Mouse (Mus musculus): ENCODE results near the gene Sars2. TPM values are rescaled to one million over a fixed set of nuclear protein-coding genes. Genes with fewer than 3 reads are reported as not detected.

Sars2 gene
- polyA plus RNA-seq, 1 experiment from 2014 or later, result 20.8 TPM

DNA sequence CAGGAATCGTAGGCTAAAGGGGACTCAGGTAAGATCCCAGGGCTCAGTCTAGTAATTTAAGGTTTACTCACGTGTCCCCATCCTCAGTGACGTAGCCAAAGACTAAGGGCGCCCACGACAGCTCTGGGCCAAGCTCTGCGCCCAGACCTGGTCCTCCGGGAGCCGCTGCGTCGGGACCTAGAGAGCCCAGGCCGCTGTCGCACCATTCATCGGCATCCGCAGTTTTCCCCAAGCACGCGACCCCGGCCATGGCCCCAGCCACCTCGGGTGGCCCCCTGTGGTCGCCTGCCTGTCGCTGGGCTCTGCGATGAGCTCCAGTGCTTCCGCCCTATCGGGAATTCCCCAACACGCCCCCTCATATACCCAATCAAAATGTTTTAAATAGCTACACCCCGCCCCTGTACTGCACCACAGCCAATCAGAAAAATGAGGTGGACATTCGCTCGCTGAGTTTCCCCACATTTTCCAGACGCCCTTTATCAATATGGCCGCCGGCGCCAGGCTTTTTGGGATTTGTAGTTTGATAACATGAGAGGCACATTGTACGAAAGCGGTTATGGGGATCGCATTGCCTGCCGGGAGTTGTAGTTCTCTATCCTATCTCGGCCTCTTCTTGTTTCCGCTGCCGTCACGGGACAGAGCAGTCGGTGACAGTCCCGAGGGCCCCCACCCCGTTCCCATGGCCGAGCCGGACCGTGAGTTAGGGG, 24.5 kb downstream of the Sars2 start, which contains the start of gene Sirt2:
Gene Sirt2 (plus strand): TSS at position 563 of the 707 bp plus-strand sequence.
- Histone ChIP-seq H3K9ac (peak within 1 kb of the TSS; percentile 54), H3K4me1 (peaks cover 19% of the 10 kb centered on the region), H3K4me3 (replicated peaks) (peak within 1 kb of the TSS; percentile 88), H3K4me2 (peak within 1 kb of the TSS; percentile 68), H3K27me3 (replicated peaks) (no peaks in the 10 kb centered on the region), H3K27ac (no peak within 1 kb of the TSS), H3K36me3 (peaks cover 7% of the 10 kb centered on the region; the same call in 1 of the 2 replicates), H3K9me3 (no peaks in the 10 kb centered on the region)
- under 1% methylated on average over 45 of the region's 45 CpGs for WGBS
- peak; percentile 97 for ATAC-seq (ENCODE audit: insufficient read depth, low FRiP score, low read depth)

DNA sequence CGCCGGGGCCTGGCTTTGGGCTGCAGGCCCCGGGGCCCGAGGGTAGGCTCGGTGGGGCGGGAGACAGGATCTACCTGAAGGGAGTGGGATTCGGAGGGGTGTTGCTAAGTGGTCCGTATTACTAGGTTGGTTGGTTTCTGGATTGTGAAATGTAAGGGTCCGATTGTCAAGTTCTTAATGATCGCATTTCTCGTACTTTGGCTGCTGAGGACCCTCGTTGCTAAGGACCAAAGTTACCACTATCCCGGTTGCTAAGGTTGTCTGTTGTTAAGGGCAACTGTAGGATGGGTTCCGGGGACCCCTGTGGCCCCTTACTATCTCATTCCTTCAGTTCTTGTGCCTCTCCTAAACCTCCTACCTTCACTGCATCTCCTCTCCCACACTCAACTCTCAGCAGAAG, 25.1 kb downstream of the Sars2 start:
- Histone ChIP-seq H3K9me3 (no peaks in the 10 kb centered on the region), H3K9ac (peak overlapping the region; percentile 54), H3K4me3 (replicated peaks) (peak overlapping the region; percentile 88), H3K4me2 (peak overlapping the region; percentile 65), H3K36me3 (peaks cover under 1% of the 10 kb centered on the region; the same call in 1 of the 2 replicates), H3K4me1 (peaks cover 19% of the 10 kb centered on the region), H3K27ac (no peak overlapping the region), H3K27me3 (replicated peaks) (no peaks in the 10 kb centered on the region)
- WGBS, result 5% methylated on average over 14 of the region's 14 CpGs
- ATAC-seq (ENCODE audit: insufficient read depth, low FRiP score, low read depth), result no peak

GRCm38 (mm10) chr7:28767462-28767965, 25.7 kb downstream of the Sars2 start, which contains the start of gene Nfkbib:
TSS of gene Nfkbib (minus strand) at chr7:28767512.
- ATAC-seq (ENCODE audit: insufficient read depth, low FRiP score, low read depth), result no peak
- Histone ChIP-seq H3K4me1 (peaks cover 19% of the 10 kb centered on the region), H3K27ac (no peak within 1 kb of the TSS), H3K4me2 (peak within 1 kb of the TSS; percentile 68), H3K9ac (peak within 1 kb of the TSS; percentile 54), H3K36me3 (no peaks in the 10 kb centered on the region; the same call in 1 of the 2 replicates), H3K27me3 (replicated peaks) (no peaks in the 10 kb centered on the region), H3K9me3 (no peaks in the 10 kb centered on the region), H3K4me3 (replicated peaks) (peak within 1 kb of the TSS; percentile 88)
- whole genome bisulfite sequencing, result 57% methylated on average over 7 of the region's 7 CpGs

- H3K4me1 ChIP-seq, result peaks cover 19% of the 10 kb centered on the region
- H3K27ac ChIP-seq, result no peak overlapping the region
- no peaks in the 10 kb centered on the region for H3K9me3 ChIP-seq
- no peak overlapping the region for H3K4me2 ChIP-seq
- H3K4me3 ChIP-seq (replicated peaks), result no peak overlapping the region
- 89% methylated on average over 9 of the region's 9 CpGs for WGBS
- no peak for ATAC-seq (ENCODE audit: insufficient read depth, low FRiP score, low read depth)
- no peaks in the 10 kb centered on the region for H3K27me3 ChIP-seq (replicated peaks)
- no peaks in the 10 kb centered on the region; the same call in 1 of the 2 replicates for H3K36me3 ChIP-seq
- H3K9ac ChIP-seq, result no peak overlapping the region
These were observed 27.7 kb downstream of the Sars2 start for GRCm38 (mm10) chr7:28769414-28769958.

- 88% methylated on average over 3 of the region's 3 CpGs for WGBS
- ATAC-seq (ENCODE audit: insufficient read depth, low FRiP score, low read depth), result no peak
- H3K4me3 ChIP-seq (replicated peaks), result no peak overlapping the region
These were observed 28.5 kb downstream of the Sars2 start for GRCm38 (mm10) chr7:28770309-28770708.

GRCm38 (mm10) chr7:28771867-28772266, 30.1 kb downstream of the Sars2 start:
- no peaks in the 10 kb centered on the region for H3K27me3 ChIP-seq (replicated peaks)
- H3K27ac ChIP-seq, result no peak overlapping the region
- H3K4me2 ChIP-seq, result no peak overlapping the region
- H3K36me3 ChIP-seq, result peaks cover 3% of the 10 kb centered on the region; the same call in 1 of the 2 replicates
- ATAC-seq (ENCODE audit: insufficient read depth, low FRiP score, low read depth), result no peak
- no peaks in the 10 kb centered on the region for H3K9me3 ChIP-seq
- H3K9ac ChIP-seq, result no peak overlapping the region
- H3K4me3 ChIP-seq (replicated peaks), result no peak overlapping the region
- peaks cover 11% of the 10 kb centered on the region for H3K4me1 ChIP-seq
- WGBS, result 88% methylated on average over 11 of the region's 11 CpGs

More at GRCm38 (mm10) chr7:28770309-28770708, 28.5 kb downstream of the Sars2 start:
- no peaks in the 10 kb centered on the region; the same call in 1 of the 2 replicates for H3K36me3 ChIP-seq
- no peak overlapping the region for H3K9ac ChIP-seq
- H3K27ac ChIP-seq, result no peak overlapping the region
- H3K9me3 ChIP-seq, result no peaks in the 10 kb centered on the region
- H3K4me1 ChIP-seq, result peaks cover 18% of the 10 kb centered on the region
- H3K4me2 ChIP-seq, result no peak overlapping the region
- H3K27me3 ChIP-seq (replicated peaks), result no peaks in the 10 kb centered on the region

GRCm38 (mm10) chr7:28773163-28773562, 31.4 kb downstream of the Sars2 start:
- 75% methylated on average over 3 of the region's 3 CpGs for WGBS
- Histone ChIP-seq H3K4me2 (no peak overlapping the region), H3K36me3 (peaks cover 3% of the 10 kb centered on the region; the same call in 1 of the 2 replicates), H3K4me1 (no peaks in the 10 kb centered on the region), H3K4me3 (replicated peaks) (no peak overlapping the region), H3K9ac (no peak overlapping the region), H3K9me3 (no peaks in the 10 kb centered on the region), H3K27ac (no peak overlapping the region), H3K27me3 (replicated peaks) (no peaks in the 10 kb centered on the region)
- ATAC-seq (ENCODE audit: insufficient read depth, low FRiP score, low read depth), result peak; percentile 23; the same call in 1 of the 2 replicates

GRCm38 (mm10) chr7:28774164-28774563, 32.4 kb downstream of the Sars2 start:
- Histone ChIP-seq H3K4me2 (no peak overlapping the region), H3K4me3 (replicated peaks) (no peak overlapping the region), H3K9ac (no peak overlapping the region), H3K4me1 (no peaks in the 10 kb centered on the region), H3K36me3 (peaks cover 3% of the 10 kb centered on the region; the same call in 1 of the 2 replicates), H3K27ac (no peak overlapping the region), H3K9me3 (no peaks in the 10 kb centered on the region), H3K27me3 (replicated peaks) (no peaks in the 10 kb centered on the region)
- ATAC-seq (ENCODE audit: insufficient read depth, low FRiP score, low read depth), result no peak
- 82% methylated on average over 12 of the region's 12 CpGs for WGBS

DNA sequence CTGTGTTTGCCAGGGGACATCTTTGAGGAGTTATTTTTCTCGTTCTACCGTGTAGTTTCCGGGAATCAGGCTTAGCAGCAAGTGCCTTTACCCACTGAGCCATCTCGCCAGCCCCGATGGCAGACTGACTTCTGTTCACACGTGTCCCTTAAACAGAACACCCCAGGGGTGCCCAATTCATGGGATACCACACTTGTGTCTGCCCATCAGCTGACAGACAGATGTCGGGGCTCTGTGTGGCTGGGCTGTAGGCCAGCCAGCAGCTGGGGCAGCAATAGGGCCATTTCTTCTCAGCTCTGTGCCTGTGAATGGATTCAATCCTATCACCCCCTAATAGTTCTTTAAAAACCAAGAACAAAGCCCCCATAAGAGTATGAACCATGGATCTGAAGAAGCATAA, 33.3 kb downstream of the Sars2 start:
- peaks cover 3% of the 10 kb centered on the region; the same call in 1 of the 2 replicates for H3K36me3 ChIP-seq
- H3K9me3 ChIP-seq, result no peaks in the 10 kb centered on the region
- no peak overlapping the region for H3K27ac ChIP-seq
- H3K4me3 ChIP-seq (replicated peaks), result no peak overlapping the region
- H3K27me3 ChIP-seq (replicated peaks), result no peaks in the 10 kb centered on the region
- no peak overlapping the region for H3K9ac ChIP-seq
- H3K4me2 ChIP-seq, result no peak overlapping the region
- peaks cover under 1% of the 10 kb centered on the region for H3K4me1 ChIP-seq
- no peak for ATAC-seq (ENCODE audit: insufficient read depth, low FRiP score, low read depth)
- WGBS, result 86% methylated on average over 7 of the region's 7 CpGs

- Histone ChIP-seq H3K27me3 (replicated peaks) (no peaks in the 10 kb centered on the region), H3K36me3 (0 out of 2 replicates have a peak, but pooled peaks cover 3% of the 10 kb centered on the region), H3K27ac (no peak overlapping the region), H3K4me2 (no peak overlapping the region), H3K9ac (no peak overlapping the region), H3K4me3 (replicated peaks) (no peak overlapping the region), H3K4me1 (peaks cover 15% of the 10 kb centered on the region), H3K9me3 (no peaks in the 10 kb centered on the region)
- 83% methylated on average over 9 of the region's 9 CpGs for WGBS
- ATAC-seq (ENCODE audit: insufficient read depth, low FRiP score, low read depth), result no peak
These were observed 37.0 kb downstream of the Sars2 start for GRCm38 (mm10) chr7:28778825-28779224.

- H3K27ac ChIP-seq, result peak overlapping the region; percentile 83
- peak; percentile 68 for ATAC-seq (ENCODE audit: insufficient read depth, low FRiP score, low read depth)
- H3K4me1 ChIP-seq, result peaks cover 15% of the 10 kb centered on the region
- no peak overlapping the region for H3K4me3 ChIP-seq (replicated peaks)
- no peaks in the 10 kb centered on the region for H3K9me3 ChIP-seq
- 0 out of 2 replicates have a peak, but pooled peaks cover 3% of the 10 kb centered on the region for H3K36me3 ChIP-seq
- no peak overlapping the region for H3K4me2 ChIP-seq
- no peaks in the 10 kb centered on the region for H3K27me3 ChIP-seq (replicated peaks)
- no peak overlapping the region for H3K9ac ChIP-seq
- WGBS, result 40% methylated on average over 6 of the region's 6 CpGs
These were observed 38.4 kb downstream of the Sars2 start for GRCm38 (mm10) chr7:28780067-28780658.

All from stomach, embryonic 15.5 days (tissue).